Mouse (Mus musculus) ES-E14 (cell line): ENCODE results near the gene Glis2. TPM values are rescaled to one million over a fixed set of nuclear protein-coding genes. Genes with fewer than 3 reads are reported as not detected.

Experiments used
- DNase-seq: peaks from one replicate; pipeline ENCODE4 v3.0.0-alpha.2; 2013; ENCODE audit warnings: low read depth, low spot score
- H3K27ac ChIP-seq: 2 replicates; pipeline ENCODE4 v1.5.1; 2012; ENCODE audit warnings: low read depth, mild to moderate bottlenecking, low read length, moderate library complexity, mixed read lengths; ENCODE audit not compliant: poor library complexity, insufficient read depth, severe bottlenecking
- H3K36me3 ChIP-seq: 2 replicates; pipeline ENCODE4 v1.6.1; 2012; ENCODE audit warnings: mild to moderate bottlenecking, low read length, moderate library complexity, mixed read lengths; ENCODE audit not compliant: control insufficient read depth, poor library complexity, insufficient read depth, severe bottlenecking
- H3K4me1 ChIP-seq, 2 experiments: fragments of 150-350 bp in 1 of 2; sonication (generic) in 1 of 2; 2 replicates each; pipeline ENCODE4 v1.6.1; 2012; ENCODE audit warnings: low read length in 2 of 2, mild to moderate bottlenecking in 1 of 2, mixed read lengths in 1 of 2; ENCODE audit not compliant: control insufficient read depth in 2 of 2, insufficient read depth in 2 of 2, poor library complexity in 1 of 2
- H3K4me3 ChIP-seq, 2 experiments: fragments of 150-350 bp in 1 of 2; sonication (generic) in 1 of 2; 2 replicates each; pipeline ENCODE4 v1.5.1; 2012; ENCODE audit warnings: low read length in 2 of 2, low read depth in 1 of 2, mild to moderate bottlenecking in 1 of 2, mixed read lengths in 1 of 2; ENCODE audit not compliant: insufficient read depth in 1 of 2, poor library complexity in 1 of 2, severe bottlenecking in 1 of 2
- H3K9ac ChIP-seq: 2 replicates; pipeline ENCODE4 v1.6.1; 2012; ENCODE audit warnings: low read depth, mild to moderate bottlenecking, low read length, mixed read lengths; ENCODE audit not compliant: poor library complexity, insufficient read depth, severe bottlenecking
- H3K9me3 ChIP-seq: fragments of 150-350 bp; sonication (generic); 2 replicates; pipeline ENCODE4 v1.6.1; 2012; ENCODE audit warnings: low read depth, mild to moderate bottlenecking, low read length; ENCODE audit not compliant: control insufficient read depth, insufficient read depth
- CHD2 ChIP-seq: IDR thresholded peaks from 2 replicates; pipeline ENCODE4 v1.6.1; 2014; ENCODE audit warnings: mild to moderate bottlenecking, low read depth, low read length, inconsistent platforms
- HCFC1 ChIP-seq: IDR thresholded peaks from 2 replicates; pipeline ENCODE4 v1.6.1; 2012; ENCODE audit warnings: low read length, inconsistent platforms, borderline replicate concordance; ENCODE audit not compliant: insufficient read depth
- MAFK ChIP-seq: IDR thresholded peaks from 2 replicates; pipeline ENCODE4 v1.6.1; 2014; ENCODE audit warnings: mild to moderate bottlenecking, low read depth, low read length, inconsistent platforms; ENCODE audit not compliant: insufficient read depth
- ZC3H11A ChIP-seq: IDR thresholded peaks from 2 replicates; pipeline ENCODE4 v1.6.1; 2012; ENCODE audit warnings: low read depth, mild to moderate bottlenecking, inconsistent platforms, low read length, borderline replicate concordance
- ZNF384 ChIP-seq: IDR thresholded peaks from 2 replicates; pipeline ENCODE4 v1.6.1; 2012; ENCODE audit warnings: low read depth, low read length, inconsistent platforms
- in situ Hi-C, 2 experiments: fragments of 600-800 bp; cut with MboI; formaldehyde crosslinking; loops; one replicate each; pipeline ENCODE4 v1.15.1; 2025; ENCODE audit warnings: low sequenced_read_pairs in 2 of 2, inconsistent platforms in 1 of 2; ENCODE audit not compliant: unreplicated experiment in 2 of 2
- total RNA-seq: library from RNA; depleted of rRNA; stranded (reverse); fragments of 300-350 nt; gene quantifications from 2 replicates; pipeline ENCODE4 v1.2.3, GENCODE M21; 2012

The Glis2 gene
- total RNA-seq, 1 experiment, result 18.2 TPM

GRCm38 (mm10) chr16:4555555-4555954 lies 39.0 kb upstream of the Glis2 start:
- H3K9me3 ChIP-seq, result no peaks in the 10 kb centered on the region
- H3K4me1 ChIP-seq, result peaks cover 0 to 24% of the 10 kb centered on the region in 2 experiments; a peak in 2 of 4 replicates
- in situ Hi-C loops, result no loop called here
- H3K4me3 ChIP-seq, result no peak overlapping the region
- TF ChIP-seq ZC3H11A, result no peak
- no peak for TF ChIP-seq ZNF384
- no peak for TF ChIP-seq CHD2
- TF ChIP-seq MAFK, result no peak
- TF ChIP-seq HCFC1, result no peak
- no peak overlapping the region for H3K27ac ChIP-seq
- H3K9ac ChIP-seq, result no peak overlapping the region
- peaks cover 16% of the 10 kb centered on the region for H3K36me3 ChIP-seq
- no peak for DNase-seq

DNA sequence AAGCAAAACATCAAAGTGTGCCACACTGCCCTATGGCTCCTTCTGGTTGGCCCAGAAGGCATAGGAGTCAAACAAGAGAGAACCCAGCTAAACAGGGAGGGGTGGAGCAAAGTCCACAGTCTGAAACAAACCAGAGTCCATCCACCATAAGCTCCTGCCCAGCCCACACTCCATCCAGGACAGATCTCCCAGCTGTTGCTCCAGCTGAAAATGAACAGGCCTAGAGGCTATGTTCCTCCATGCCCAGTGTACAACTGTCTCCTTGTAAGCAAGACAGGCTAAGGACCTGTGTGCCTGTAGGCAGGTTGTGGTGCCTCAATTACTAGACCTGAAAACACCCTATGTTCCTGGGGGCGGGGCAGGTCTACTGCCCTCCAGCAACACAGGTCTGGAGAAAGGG lies 37.4 kb upstream of the Glis2 start:
- peaks cover 0 to 17% of the 10 kb centered on the region in 2 experiments; a peak in 2 of 4 replicates for H3K4me1 ChIP-seq
- TF ChIP-seq MAFK, result no peak
- TF ChIP-seq ZNF384, result no peak
- no peak for TF ChIP-seq HCFC1
- no peak for TF ChIP-seq CHD2
- no peak for TF ChIP-seq ZC3H11A
- DNase-seq, result no peak
- in situ Hi-C loops, result no loop called here
- H3K27ac ChIP-seq, result peak overlapping the region; percentile 0; the same call in 1 of the 2 replicates
- H3K9ac ChIP-seq, result peak overlapping the region; percentile 93
- H3K9me3 ChIP-seq, result no peaks in the 10 kb centered on the region
- H3K4me3 ChIP-seq, result peak overlapping the region; percentile 80 to 83
- peaks cover 2% of the 10 kb centered on the region; the same call in 1 of the 2 replicates for H3K36me3 ChIP-seq

GRCm38 (mm10) chr16:4557949-4558348 lies 36.6 kb upstream of the Glis2 start:
- peak overlapping the region; percentile 93 for H3K9ac ChIP-seq
- H3K9me3 ChIP-seq, result no peaks in the 10 kb centered on the region
- DNase-seq, result peak; percentile 27
- TF ChIP-seq CHD2, result no peak
- no peak for TF ChIP-seq ZNF384
- no peak for TF ChIP-seq MAFK
- no peak for TF ChIP-seq ZC3H11A
- TF ChIP-seq HCFC1, result no peak
- peak overlapping the region; percentile 80 to 83 for H3K4me3 ChIP-seq
- in situ Hi-C loops, result no loop called here
- peaks cover 0 to 12% of the 10 kb centered on the region in 2 experiments; a peak in 2 of 4 replicates for H3K4me1 ChIP-seq
- peaks cover 2% of the 10 kb centered on the region; the same call in 1 of the 2 replicates for H3K36me3 ChIP-seq
- H3K27ac ChIP-seq, result peak overlapping the region; percentile 89

GRCm38 (mm10) chr16:4558384-4558979 lies 36.0 kb upstream of the Glis2 start:
- TF ChIP-seq HCFC1, result peak; percentile 96
- 0 out of 2 replicates have a peak, but pooled peaks have one; percentile 21 for TF ChIP-seq MAFK
- no peak for TF ChIP-seq ZNF384
- Histone ChIP-seq H3K27ac (peak overlapping the region; percentile 89), H3K9me3 (no peaks in the 10 kb centered on the region), H3K4me1 (peaks cover 0 to 8% of the 10 kb centered on the region in 2 experiments; a peak in 1 of 4 replicates), H3K9ac (peak overlapping the region; percentile 93), H3K36me3 (peaks cover 2% of the 10 kb centered on the region; the same call in 1 of the 2 replicates), H3K4me3 (peak overlapping the region; percentile 80 to 83)
- DNase-seq, result peak; percentile 84
- in situ Hi-C loops, result no loop called here
